Mouse (Mus musculus) midbrain, embryonic 15.5 days (tissue): Measurements from ENCODE around the gene Gm20388. TPM values are rescaled to one million over a fixed set of nuclear protein-coding genes. Genes with fewer than 3 reads are reported as not detected.

Experiments
- ATAC-seq: fragments of 200-750 bp; cut with Nextera tagmentation; replicated peaks from 2 replicates; pipeline ENCODE4 v1.8.0; 2017; ENCODE audit warnings: moderate TSS enrichment
- H3K27ac ChIP-seq: fragments of 300-500 bp; sonication (generic); 2 replicates; pipeline ENCODE4 v1.5.1; 2015; ENCODE audit warnings: mild to moderate bottlenecking, inconsistent platforms
- H3K27me3 ChIP-seq: fragments of 300-500 bp; sonication (generic); replicated peaks from 2 replicates; pipeline ENCODE4 v1.6.1; 2015; ENCODE audit warnings: inconsistent platforms
- H3K36me3 ChIP-seq: fragments of 300-500 bp; sonication (generic); replicated peaks from 2 replicates; pipeline ENCODE4 v1.6.1; 2015; ENCODE audit warnings: inconsistent platforms
- H3K4me1 ChIP-seq: fragments of 300-500 bp; sonication (generic); 2 replicates; pipeline ENCODE4 v1.6.1; 2015; ENCODE audit warnings: inconsistent platforms
- H3K4me2 ChIP-seq: fragments of 300-500 bp; sonication (generic); 2 replicates; pipeline ENCODE4 v1.6.1; 2015; ENCODE audit warnings: inconsistent platforms, mild to moderate bottlenecking, moderate library complexity
- H3K4me3 ChIP-seq: fragments of 300-500 bp; sonication (generic); 2 replicates; pipeline ENCODE4 v1.5.1; 2015; ENCODE audit warnings: mild to moderate bottlenecking, inconsistent platforms
- H3K9ac ChIP-seq: fragments of 300-500 bp; sonication (generic); 2 replicates; pipeline ENCODE4 v1.6.1; 2015; ENCODE audit warnings: mild to moderate bottlenecking, inconsistent platforms
- H3K9me3 ChIP-seq: fragments of 300-500 bp; sonication (generic); 2 replicates; pipeline ENCODE4 v1.6.1; 2016; ENCODE audit warnings: inconsistent platforms
- WGBS: fragments of 180-500 bp; shearing (Covaris S2); methylation state at CpG from one replicate; pipeline ENCODE4 v1.1.7; 2015; ENCODE audit warnings: mixed read lengths; 5-methylcytosine and 5-hydroxymethylcytosine counted together
- polyA plus RNA-seq: library from polyadenylated mRNA; unstranded; fragments of >200 nt; fragmentation: Nextera tagmentation; extraction: Ambion mirVana; gene quantifications from 2 replicates; pipeline ENCODE4 v1.2.1, GENCODE M21; 2015

Gene Gm20388
- 5.6 TPM in 1 of 2 replicates, not detected in the other for polyA plus RNA-seq

DNA sequence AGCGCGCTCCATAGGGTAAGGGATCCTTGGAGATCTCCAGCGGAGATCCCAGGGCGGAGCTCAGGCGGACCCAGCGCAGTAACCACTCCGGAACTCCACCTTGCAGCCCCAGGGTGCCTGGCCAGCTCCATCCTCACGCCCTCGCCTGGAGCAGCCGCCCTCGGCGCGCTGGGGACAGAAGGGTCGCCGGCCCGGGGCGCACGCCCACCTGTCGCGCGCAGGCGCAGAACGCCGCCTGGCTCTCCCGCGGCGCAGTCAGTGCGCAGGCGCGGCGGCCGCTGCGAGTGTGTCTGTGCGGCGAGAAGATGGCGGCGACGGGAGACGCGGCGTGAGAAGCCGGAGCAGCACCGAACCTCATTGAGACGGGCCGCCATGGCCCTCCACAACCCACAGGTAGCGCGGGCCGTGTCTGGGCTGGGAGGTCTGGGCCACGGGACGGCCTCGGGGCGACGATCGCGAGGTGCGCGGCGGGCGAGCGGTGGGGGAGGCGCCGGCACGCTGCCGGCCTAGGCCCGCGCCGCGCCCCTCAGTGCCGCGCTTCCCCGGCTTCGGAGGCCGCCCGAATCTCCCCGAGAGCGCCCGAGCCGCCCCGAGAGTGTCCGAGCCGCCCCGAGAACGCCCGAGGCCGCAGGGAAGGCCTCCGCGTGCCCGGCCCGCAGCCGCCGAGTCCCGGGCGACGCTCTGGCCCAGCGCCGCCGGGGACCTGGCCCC lies at the start of gene Gm20388:
Gm20388 (plus strand) TSS at position 295 of the 711 bp plus-strand sequence.
- no peaks in the 10 kb centered on the region for H3K27me3 ChIP-seq
- H3K27ac ChIP-seq: peak within 1 kb of the TSS; percentile 97
- H3K9me3 ChIP-seq: no peaks in the 10 kb centered on the region
- no peaks in the 10 kb centered on the region for H3K36me3 ChIP-seq
- H3K4me3 ChIP-seq: peak within 1 kb of the TSS; percentile 84
- peak; percentile 96 for ATAC-seq
- under 1% methylated on average over 94 of the region's 97 CpGs for WGBS
- peaks cover 43% of the 10 kb centered on the region for H3K4me1 ChIP-seq
- peak within 1 kb of the TSS; percentile 69 for H3K4me2 ChIP-seq
- H3K9ac ChIP-seq: peak within 1 kb of the TSS; percentile 95

DNA sequence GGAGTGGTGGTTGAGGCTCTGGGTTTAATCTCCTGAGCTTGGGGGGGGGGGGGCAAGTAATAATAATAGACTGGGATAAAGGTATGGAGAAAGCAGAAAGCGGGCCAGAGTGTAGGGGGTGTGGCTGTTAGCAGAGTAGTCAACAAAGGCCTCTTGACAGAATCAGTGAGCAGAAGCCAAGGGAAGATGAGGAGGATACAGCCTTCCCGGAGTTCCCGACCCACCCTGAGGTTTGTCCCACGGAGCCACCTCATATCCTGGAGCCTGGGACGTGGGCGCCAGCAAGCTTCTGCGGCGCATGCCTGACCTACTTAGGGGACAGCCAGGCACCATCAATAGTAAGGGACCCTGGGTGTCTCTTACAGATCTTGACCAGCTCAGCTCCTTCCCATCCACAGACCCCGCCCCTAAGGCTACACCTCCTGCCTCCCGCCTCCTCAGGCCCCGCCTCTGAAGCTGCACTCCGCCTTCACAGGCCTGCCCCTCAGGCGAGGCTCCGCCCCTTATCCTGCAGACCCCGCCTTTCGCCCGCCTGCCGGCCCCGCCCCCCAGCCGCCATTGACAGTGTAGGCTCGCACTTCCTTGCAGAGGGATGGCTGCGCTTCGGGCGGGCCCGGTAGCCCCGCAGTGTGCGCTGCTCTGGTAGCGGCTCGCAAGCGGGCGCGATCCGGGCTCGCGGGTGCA lies 48.8 kb upstream of the Gm20388 start, which contains the start of gene Klhl36:
Klhl36 (plus strand) TSS at position 561 of the 684 bp plus-strand sequence.
- peaks cover 9% of the 10 kb centered on the region for H3K4me1 ChIP-seq
- no peaks in the 10 kb centered on the region for H3K36me3 ChIP-seq
- peak; percentile 97 for ATAC-seq
- H3K27ac ChIP-seq: peak within 1 kb of the TSS; percentile 64
- peak within 1 kb of the TSS; percentile 82 for H3K4me3 ChIP-seq
- H3K27me3 ChIP-seq: no peaks in the 10 kb centered on the region
- H3K4me2 ChIP-seq: peak within 1 kb of the TSS; percentile 88
- peak within 1 kb of the TSS; percentile 81 for H3K9ac ChIP-seq
- 1% methylated on average over 35 of the region's 35 CpGs for WGBS
- no peaks in the 10 kb centered on the region for H3K9me3 ChIP-seq

DNA sequence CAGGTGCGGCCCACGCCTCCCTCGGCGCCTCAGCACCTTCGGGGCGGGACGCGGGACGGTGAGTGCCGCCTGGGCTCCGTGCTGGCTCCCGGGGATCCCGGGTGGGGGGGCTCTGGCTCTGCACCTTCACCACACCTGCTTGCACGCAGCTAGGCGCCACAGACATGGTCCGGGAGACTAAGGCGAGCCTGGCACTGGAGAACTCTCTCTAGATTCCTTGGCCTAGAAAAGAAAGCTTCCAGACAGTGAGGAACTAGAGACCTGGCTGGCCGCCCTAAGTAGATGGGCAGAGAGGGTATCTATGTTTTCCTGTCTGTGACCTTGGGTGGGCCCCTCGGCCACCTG lies 48.3 kb upstream of the Gm20388 start:
- no peaks in the 10 kb centered on the region for H3K27me3 ChIP-seq
- H3K4me1 ChIP-seq: peaks cover 9% of the 10 kb centered on the region
- peak overlapping the region; percentile 82 for H3K4me3 ChIP-seq
- no peaks in the 10 kb centered on the region for H3K36me3 ChIP-seq
- H3K9me3 ChIP-seq: no peaks in the 10 kb centered on the region
- WGBS: 2% methylated on average over 19 of the region's 19 CpGs
- peak overlapping the region; percentile 64 for H3K27ac ChIP-seq
- peak overlapping the region; percentile 88 for H3K4me2 ChIP-seq
- ATAC-seq: no peak
- H3K9ac ChIP-seq: peak overlapping the region; percentile 81

DNA sequence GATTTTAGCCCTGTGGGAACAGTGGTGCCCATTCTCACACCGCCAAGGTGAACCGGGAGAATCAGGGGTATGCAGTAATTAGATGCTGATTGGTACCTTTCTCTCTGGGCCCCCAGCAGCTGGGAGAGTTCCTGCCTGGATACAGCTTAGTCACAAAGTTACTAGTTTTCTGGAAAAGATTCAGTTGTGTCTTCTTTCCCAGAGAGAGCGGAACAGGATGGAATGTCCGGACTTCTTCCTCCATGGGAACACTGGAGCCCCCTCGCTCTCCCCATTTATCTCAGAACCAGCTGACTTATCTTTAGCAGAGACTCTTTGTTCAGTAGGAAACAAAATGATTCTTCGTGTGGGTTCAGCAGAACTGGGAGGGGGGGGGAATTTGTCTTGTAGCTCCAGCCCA lies 47.9 kb upstream of the Gm20388 start:
- Histone ChIP-seq H3K36me3 (no peaks in the 10 kb centered on the region), H3K9me3 (no peaks in the 10 kb centered on the region), H3K27me3 (no peaks in the 10 kb centered on the region), H3K4me1 (peaks cover 9% of the 10 kb centered on the region), H3K9ac (peak overlapping the region; percentile 81), H3K27ac (no peak overlapping the region), H3K4me3 (peak overlapping the region; percentile 82), H3K4me2 (peak overlapping the region; percentile 88)
- no peak; the same call in 1 of the 2 replicates for ATAC-seq
- WGBS: 10% methylated on average over 6 of the region's 6 CpGs

DNA sequence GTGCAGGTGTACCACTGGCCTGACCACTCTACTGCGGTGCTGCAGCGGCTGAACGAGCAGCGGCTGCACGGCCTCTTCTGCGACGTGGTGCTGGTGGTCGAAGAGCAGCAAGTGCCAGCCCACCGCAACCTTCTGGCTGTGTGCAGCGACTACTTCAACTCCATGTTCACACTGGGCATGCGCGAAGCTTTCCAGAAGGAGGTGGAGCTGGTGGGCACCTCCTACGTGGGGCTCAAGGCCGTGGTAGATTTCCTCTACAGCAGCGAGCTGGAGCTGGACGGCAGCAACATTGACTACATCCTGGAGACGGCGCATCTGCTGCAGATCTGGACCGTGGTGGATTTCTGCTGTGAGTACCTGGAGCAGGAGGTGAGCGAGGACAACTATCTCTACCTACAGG lies 41.0 kb upstream of the Gm20388 start:
- Histone ChIP-seq H3K9ac (no peak overlapping the region), H3K4me2 (no peak overlapping the region), H3K27ac (no peak overlapping the region), H3K4me1 (no peaks in the 10 kb centered on the region), H3K4me3 (no peak overlapping the region), H3K9me3 (0 out of 2 replicates have a peak, but pooled peaks cover 4% of the 10 kb centered on the region), H3K27me3 (no peaks in the 10 kb centered on the region), H3K36me3 (peaks cover 29% of the 10 kb centered on the region)
- 85% methylated on average over 20 of the region's 20 CpGs for WGBS
- no peak for ATAC-seq

DNA sequence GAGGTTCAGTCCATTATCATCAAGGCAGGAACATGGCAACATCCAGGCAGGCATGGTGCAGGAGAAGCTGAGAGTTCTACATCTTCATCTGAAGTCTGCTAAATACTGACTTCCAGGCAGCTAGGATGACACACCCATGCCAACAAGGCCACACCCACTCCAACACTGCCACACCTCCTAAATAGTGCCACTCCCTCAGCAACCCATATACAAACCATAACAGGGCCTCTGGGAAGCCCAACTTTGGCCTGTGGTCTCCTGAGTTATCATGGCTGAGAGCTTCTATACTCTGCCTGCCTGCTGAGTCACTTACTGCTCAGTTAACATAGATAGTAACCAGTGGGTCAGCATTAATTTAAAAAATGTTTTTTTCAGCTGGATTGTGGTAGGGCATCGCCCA lies 37.5 kb upstream of the Gm20388 start:
- Histone ChIP-seq H3K4me1 (no peaks in the 10 kb centered on the region), H3K27me3 (no peaks in the 10 kb centered on the region), H3K36me3 (peaks cover 34% of the 10 kb centered on the region), H3K9me3 (0 out of 2 replicates have a peak, but pooled peaks cover 4% of the 10 kb centered on the region), H3K9ac (no peak overlapping the region), H3K4me2 (no peak overlapping the region), H3K27ac (no peak overlapping the region), H3K4me3 (no peak overlapping the region)
- WGBS: 95% methylated on average over 1 of the region's 1 CpGs
- ATAC-seq: no peak

DNA sequence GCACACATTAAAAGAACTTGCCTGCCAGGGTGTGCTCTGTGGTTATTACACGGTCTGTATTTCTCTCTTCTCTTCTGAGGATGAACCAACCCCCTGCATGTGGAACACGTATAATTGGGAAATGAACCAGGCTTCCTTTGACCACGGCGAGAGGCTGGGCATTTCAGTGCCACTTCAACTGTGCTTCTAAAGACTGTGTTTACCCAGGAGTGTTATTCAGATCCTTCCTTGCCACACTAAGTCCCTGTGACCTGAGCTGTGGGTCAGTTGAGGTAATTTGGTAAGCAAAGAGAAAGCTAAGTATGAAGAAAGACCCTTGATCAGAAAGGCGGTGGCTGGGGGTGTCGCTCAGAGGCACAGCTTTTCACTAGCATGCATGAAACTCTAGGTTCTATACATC lies 29.3 kb upstream of the Gm20388 start:
- no peak overlapping the region for H3K4me2 ChIP-seq
- no peaks in the 10 kb centered on the region for H3K27me3 ChIP-seq
- no peaks in the 10 kb centered on the region for H3K36me3 ChIP-seq
- no peak for ATAC-seq
- H3K4me3 ChIP-seq: no peak overlapping the region
- H3K27ac ChIP-seq: no peak overlapping the region
- no peaks in the 10 kb centered on the region for H3K9me3 ChIP-seq
- 76% methylated on average over 6 of the region's 6 CpGs for WGBS
- no peak overlapping the region for H3K9ac ChIP-seq
- H3K4me1 ChIP-seq: no peaks in the 10 kb centered on the region

DNA sequence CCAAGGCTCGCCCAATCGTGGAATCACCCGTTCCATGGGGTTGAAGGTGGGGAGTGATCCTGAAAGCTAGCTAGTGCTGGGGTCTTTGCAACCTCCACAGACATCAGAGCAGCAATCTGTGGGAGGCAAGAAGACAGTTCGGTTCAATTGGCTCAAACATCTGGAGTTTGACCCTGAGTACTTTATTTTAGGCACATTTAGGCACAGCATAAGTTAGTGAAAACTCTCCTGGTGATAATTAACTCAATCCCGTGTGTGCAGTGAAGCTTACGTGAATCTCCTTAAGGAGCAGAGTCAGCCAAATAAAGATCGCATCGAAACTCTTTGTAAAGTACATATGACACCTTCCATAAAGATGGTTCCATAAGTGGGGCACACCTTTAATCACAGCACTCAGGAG lies 28.7 kb upstream of the Gm20388 start:
- no peaks in the 10 kb centered on the region for H3K9me3 ChIP-seq
- ATAC-seq: no peak
- no peaks in the 10 kb centered on the region for H3K4me1 ChIP-seq
- 86% methylated on average over 8 of the region's 8 CpGs for WGBS
- H3K27ac ChIP-seq: no peak overlapping the region
- no peaks in the 10 kb centered on the region for H3K36me3 ChIP-seq
- H3K27me3 ChIP-seq: no peaks in the 10 kb centered on the region
- H3K4me3 ChIP-seq: no peak overlapping the region
- H3K4me2 ChIP-seq: no peak overlapping the region
- H3K9ac ChIP-seq: no peak overlapping the region

DNA sequence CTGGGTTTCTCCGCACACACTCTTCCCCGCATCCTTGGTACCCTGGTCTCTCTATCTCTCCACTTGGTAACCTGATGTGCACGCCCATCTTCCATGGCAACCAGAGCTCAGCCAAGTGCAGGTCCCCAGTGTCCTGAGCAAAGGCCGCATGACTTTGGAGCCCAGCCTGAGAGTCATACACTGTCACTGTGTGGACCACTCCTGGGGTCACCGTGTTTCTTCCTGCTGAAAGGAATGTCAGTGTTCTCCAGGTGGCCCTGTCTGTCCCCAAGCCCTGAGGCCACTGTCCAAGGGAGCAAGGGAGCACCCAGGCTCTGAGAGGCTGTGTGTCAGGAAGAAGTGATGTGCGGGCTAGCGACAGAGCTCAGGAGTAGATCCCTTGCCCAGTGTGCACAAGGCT lies 27.4 kb upstream of the Gm20388 start:
- H3K9me3 ChIP-seq: no peaks in the 10 kb centered on the region
- ATAC-seq: no peak
- no peaks in the 10 kb centered on the region for H3K36me3 ChIP-seq
- no peaks in the 10 kb centered on the region for H3K27me3 ChIP-seq
- H3K4me1 ChIP-seq: no peaks in the 10 kb centered on the region
- no peak overlapping the region for H3K27ac ChIP-seq
- no peak overlapping the region for H3K4me2 ChIP-seq
- H3K9ac ChIP-seq: no peak overlapping the region
- WGBS: 88% methylated on average over 7 of the region's 7 CpGs
- H3K4me3 ChIP-seq: no peak overlapping the region

DNA sequence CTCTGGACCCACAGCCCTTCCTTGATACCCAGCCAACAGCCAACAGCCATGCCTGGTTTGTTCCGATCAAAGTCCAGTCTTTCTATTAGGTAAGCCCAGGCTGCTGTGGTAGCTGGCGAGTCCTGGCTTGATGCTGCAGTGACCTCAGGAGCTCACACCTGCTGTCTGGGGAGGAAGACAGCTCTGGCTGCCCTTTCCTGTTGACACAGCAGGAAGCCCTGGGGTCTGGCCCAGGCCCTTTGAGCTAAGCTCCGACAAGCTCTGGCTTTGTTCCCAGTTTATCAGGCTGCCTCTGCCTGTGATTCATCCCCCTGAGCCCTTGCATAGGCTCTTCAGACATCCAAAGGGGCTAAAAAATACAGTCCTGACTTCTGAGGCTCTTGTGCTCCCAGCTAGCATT lies 25.0 kb upstream of the Gm20388 start:
- no peaks in the 10 kb centered on the region for H3K9me3 ChIP-seq
- H3K9ac ChIP-seq: no peak overlapping the region
- ATAC-seq: 0 out of 2 replicates have a peak, but pooled peaks have one; percentile 14
- 31% methylated on average over 3 of the region's 3 CpGs for WGBS
- H3K4me2 ChIP-seq: no peak overlapping the region
- H3K27me3 ChIP-seq: no peaks in the 10 kb centered on the region
- H3K27ac ChIP-seq: no peak overlapping the region
- H3K4me1 ChIP-seq: no peaks in the 10 kb centered on the region
- no peak overlapping the region for H3K4me3 ChIP-seq
- no peaks in the 10 kb centered on the region for H3K36me3 ChIP-seq

DNA sequence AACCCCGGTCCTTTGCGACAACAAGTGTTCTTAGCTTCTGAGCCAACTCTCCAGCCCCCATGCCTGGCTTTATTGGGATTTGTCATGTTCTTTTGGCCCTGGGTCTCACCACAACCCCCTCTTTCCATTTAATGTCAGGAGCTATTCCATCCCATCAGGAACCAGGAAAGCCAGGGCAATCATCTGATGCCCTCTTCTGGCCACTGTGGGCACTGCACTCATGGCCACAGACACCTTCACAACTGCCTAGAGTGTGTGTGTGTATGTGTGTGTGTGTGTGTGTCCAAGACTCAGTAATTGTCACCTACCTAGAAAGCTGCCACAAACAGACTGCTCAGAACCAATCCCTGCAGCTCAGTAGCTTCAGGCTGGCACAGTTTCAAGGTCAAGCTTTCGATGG lies 23.5 kb upstream of the Gm20388 start:
- Histone ChIP-seq H3K36me3 (no peaks in the 10 kb centered on the region), H3K4me2 (no peak overlapping the region), H3K4me1 (no peaks in the 10 kb centered on the region), H3K27me3 (no peaks in the 10 kb centered on the region), H3K27ac (no peak overlapping the region), H3K4me3 (no peak overlapping the region), H3K9ac (no peak overlapping the region), H3K9me3 (no peaks in the 10 kb centered on the region)
- ATAC-seq: no peak
- 94% methylated on average over 3 of the region's 3 CpGs for WGBS

DNA sequence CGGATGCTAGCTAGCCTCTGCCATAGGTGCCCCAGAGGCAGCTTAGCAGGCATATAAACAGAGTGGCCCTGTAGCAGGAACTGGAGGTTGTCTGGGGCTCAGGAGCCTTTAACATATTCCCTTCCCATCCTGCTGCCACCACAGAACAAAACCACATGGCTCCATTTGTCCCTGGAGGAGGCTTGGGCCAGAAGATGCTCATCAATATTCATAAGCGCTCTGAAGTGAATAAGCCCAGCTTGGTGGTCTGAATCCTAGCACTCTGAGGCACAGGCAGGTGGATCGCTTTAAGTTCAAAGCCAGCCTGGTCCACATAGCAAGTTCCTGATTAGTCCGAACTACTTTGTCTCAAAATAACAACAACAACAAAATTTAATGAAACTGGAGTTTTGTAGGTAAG lies 22.6 kb upstream of the Gm20388 start:
- Histone ChIP-seq H3K27me3 (no peaks in the 10 kb centered on the region), H3K4me1 (no peaks in the 10 kb centered on the region), H3K27ac (no peak overlapping the region), H3K36me3 (no peaks in the 10 kb centered on the region), H3K9me3 (no peaks in the 10 kb centered on the region), H3K4me2 (no peak overlapping the region), H3K4me3 (no peak overlapping the region), H3K9ac (no peak overlapping the region)
- ATAC-seq: no peak
- WGBS: 43% methylated on average over 4 of the region's 4 CpGs

DNA sequence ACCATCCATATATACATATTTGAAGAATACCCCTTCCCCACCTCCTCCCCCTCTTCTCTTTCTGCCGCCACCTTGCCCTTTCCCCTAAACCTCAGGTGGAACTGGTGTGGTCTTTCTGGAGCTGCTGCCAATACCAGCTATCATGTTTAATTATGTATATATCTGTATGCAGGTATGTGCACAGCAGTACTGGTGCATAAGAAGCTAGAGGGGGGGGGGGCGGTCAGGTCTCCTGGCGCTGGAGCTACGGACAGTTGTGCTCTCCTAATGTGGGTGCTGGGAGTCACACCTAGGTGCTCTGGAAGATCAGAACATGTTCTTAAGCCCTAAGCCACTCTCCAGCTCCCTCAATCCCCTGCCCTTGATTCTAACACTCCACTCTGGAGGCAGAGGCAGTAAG lies 13.6 kb upstream of the Gm20388 start:
- ATAC-seq: no peak
- peaks cover 18% of the 10 kb centered on the region for H3K27me3 ChIP-seq
- H3K9ac ChIP-seq: no peak overlapping the region
- no peaks in the 10 kb centered on the region for H3K9me3 ChIP-seq
- no peaks in the 10 kb centered on the region for H3K36me3 ChIP-seq
- no peak overlapping the region for H3K27ac ChIP-seq
- 82% methylated on average over 4 of the region's 4 CpGs for WGBS
- no peak overlapping the region for H3K4me3 ChIP-seq
- H3K4me1 ChIP-seq: no peaks in the 10 kb centered on the region
- H3K4me2 ChIP-seq: no peak overlapping the region
